Mouse (Mus musculus): ENCODE data around the gene Gm8300. TPM values are rescaled to one million over a fixed set of nuclear protein-coding genes. Genes with fewer than 3 reads are reported as not detected.
"Not testable (repeated sequence)": the region's sequence is repeated elsewhere in the genome, so short reads cannot be mapped to it uniquely, and the experiment has no call there.

Gm8300 gene
- total RNA-seq (2022) = not detected

GRCm38 (mm10) chr12:87514016-87514415 is at the start of gene Gm8300:
Gene Gm8300 (plus strand): TSS chr12:87514316.
- DNase-seq = not testable (repeated sequence)

- no peak for DNase-seq
These were observed 49.3 kb upstream of the Gm8300 start for GRCm38 (mm10) chr12:87464678-87465297.

- DNase-seq = peak; percentile 30
These were observed 43.6 kb upstream of the Gm8300 start for GRCm38 (mm10) chr12:87470263-87471136.

GRCm38 (mm10) chr12:87471421-87471963 is 42.6 kb upstream of the Gm8300 start:
- DNase-seq = no peak

GRCm38 (mm10) chr12:87471964-87472786 is 41.9 kb upstream of the Gm8300 start, which contains the start of gene Snw1:
Gene Snw1 (minus strand): TSS chr12:87472274.
- peak; percentile 93 for DNase-seq

- no peak for DNase-seq
These were observed 39.4 kb upstream of the Gm8300 start for GRCm38 (mm10) chr12:87474756-87475155.

GRCm38 (mm10) chr12:87482482-87482881 is 31.6 kb upstream of the Gm8300 start:
- not testable (repeated sequence) for DNase-seq

GRCm38 (mm10) chr12:87488683-87489082 is 25.4 kb upstream of the Gm8300 start:
- DNase-seq = not testable (repeated sequence)

GRCm38 (mm10) chr12:87494421-87494820 is 19.7 kb upstream of the Gm8300 start, which contains the start of gene Gm5788:
Gene Gm5788 (plus strand): TSS chr12:87494721.
- DNase-seq = not testable (repeated sequence)

- not testable (repeated sequence) for DNase-seq
These were observed 5.5 kb downstream of the Gm8300 start for GRCm38 (mm10) chr12:87519616-87520015.

- DNase-seq = no peak
These were observed 29.8 kb downstream of the Gm8300 start for GRCm38 (mm10) chr12:87543927-87544326.

GRCm38 (mm10) chr12:87550628-87551027 is 36.5 kb downstream of the Gm8300 start:
- DNase-seq = not testable (repeated sequence)

Other genes starting within 250 kb of the Gm8300 start
- 10 to 100 TPM; 34.6 to 53.1 (median 43.5) TPM for gene Vipas39, start 248.1 kb upstream of the Gm8300 start, total RNA-seq (2022)
- gene Ahsa1, start 247.8 kb upstream of the Gm8300 start, total RNA-seq (2022) = 100 to 1,000 TPM; 120 to 228 (median 142) TPM
- under 1 TPM in 2 of 4 experiments, not detected in 2; 0.28 to 0.32 TPM for gene Ism2, start 214.6 kb upstream of the Gm8300 start, total RNA-seq (2022)
- gene Sptlc2, start 126.0 kb upstream of the Gm8300 start, total RNA-seq (2022) = 100 to 1,000 TPM; 224 to 333 (median 255) TPM
- gene Slirp, start 70.4 kb upstream of the Gm8300 start, total RNA-seq (2022) = 100 to 1,000 TPM; 156 to 205 (median 191) TPM
- gene Alkbh1, start 70.3 kb upstream of the Gm8300 start, total RNA-seq (2022) = 10 to 100 TPM; 16.4 to 28.3 (median 21.9) TPM
- gene Snw1, start 42.0 kb upstream of the Gm8300 start, total RNA-seq (2022) = 100 to 1,000 TPM in 1 of 4 experiments, 10 to 100 TPM in 3; 76.4 to 103 (median 91.9) TPM
- not detected for gene Gm5788, start 19.6 kb upstream of the Gm8300 start, total RNA-seq (2022)
- gene Oog1, start 88.4 kb downstream of the Gm8300 start, total RNA-seq (2022) = not detected
- not detected for gene Gm4027, start 104.6 kb downstream of the Gm8300 start, total RNA-seq (2022)
- not detected for gene Gm16381, start 130.3 kb downstream of the Gm8300 start, total RNA-seq (2022)

Data from adrenal gland, adult 8-10 months (tissue).